Mouse (Mus musculus): ENCODE data around the gene Tns4. TPM values are rescaled to one million over a fixed set of nuclear protein-coding genes. Genes with fewer than 3 reads are reported as not detected.
A peak's percentile ranks its signal among the peaks of the same experiment; 100 is the strongest.

The Tns4 gene
- polyA plus RNA-seq, 1 experiment = not detected

GRCm38 (mm10) chr11:99104609-99105410 lies 15.7 kb upstream of the Tns4 start:
- peak; percentile 65 for TF ChIP-seq GATA1 (IDR thresholded peaks at IDR 0.05; ENCODE audit: low read length)

GRCm38 (mm10) chr11:99102575-99103270 lies 13.6 kb upstream of the Tns4 start:
- no peak for TF ChIP-seq GATA1 (IDR thresholded peaks at IDR 0.05; ENCODE audit: low read length)

- no peak for TF ChIP-seq GATA1 (IDR thresholded peaks at IDR 0.05; ENCODE audit: low read length)
Observed at GRCm38 (mm10) chr11:99101693-99102092, 12.6 kb upstream of the Tns4 start.

DNA sequence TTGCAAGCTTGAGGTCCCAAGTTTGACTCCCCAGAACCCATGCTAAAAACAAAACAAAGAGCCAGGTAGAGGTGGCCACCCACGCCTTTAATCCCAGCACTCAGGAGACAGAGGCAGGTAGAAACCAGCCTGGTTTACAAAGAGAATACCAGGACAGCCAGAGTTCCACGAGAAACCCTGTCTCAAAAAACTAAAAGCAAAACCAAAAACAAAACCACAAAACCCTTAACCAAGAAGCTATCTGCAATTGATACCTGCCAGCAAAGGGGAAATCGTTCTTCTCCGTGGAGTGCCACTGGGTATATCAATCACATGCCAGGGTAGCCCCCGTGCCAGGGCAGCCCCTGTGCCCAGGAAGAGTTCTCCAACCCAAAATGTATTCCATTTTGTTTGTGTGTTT lies 11.1 kb upstream of the Tns4 start:
- TF ChIP-seq GATA1 (IDR thresholded peaks at IDR 0.05; ENCODE audit: low read length) = no peak

- no peak for TF ChIP-seq GATA1 (IDR thresholded peaks at IDR 0.05; ENCODE audit: low read length)
Observed at GRCm38 (mm10) chr11:99099516-99099915, 10.4 kb upstream of the Tns4 start.

DNA sequence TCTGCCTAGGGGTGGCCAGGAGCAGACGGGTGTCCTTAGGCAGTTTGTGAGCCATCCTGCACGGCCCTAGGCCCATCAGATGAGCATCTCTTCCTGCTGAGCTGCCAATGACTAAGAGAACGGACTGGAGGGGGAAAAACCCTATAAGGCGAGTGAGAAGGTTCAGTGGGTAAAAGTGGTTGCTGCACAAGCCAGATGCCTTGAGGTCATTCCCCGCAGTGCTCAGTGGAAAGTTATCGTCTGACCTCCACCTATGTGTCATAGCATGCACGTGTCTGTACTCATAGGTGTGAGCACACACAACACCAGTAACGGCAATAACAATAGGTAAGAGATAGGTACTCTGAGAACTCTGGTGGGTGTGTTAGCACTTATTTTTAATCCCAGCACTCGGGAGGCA lies 9.8 kb upstream of the Tns4 start:
- no peak for TF ChIP-seq GATA1 (IDR thresholded peaks at IDR 0.05; ENCODE audit: low read length)

DNA sequence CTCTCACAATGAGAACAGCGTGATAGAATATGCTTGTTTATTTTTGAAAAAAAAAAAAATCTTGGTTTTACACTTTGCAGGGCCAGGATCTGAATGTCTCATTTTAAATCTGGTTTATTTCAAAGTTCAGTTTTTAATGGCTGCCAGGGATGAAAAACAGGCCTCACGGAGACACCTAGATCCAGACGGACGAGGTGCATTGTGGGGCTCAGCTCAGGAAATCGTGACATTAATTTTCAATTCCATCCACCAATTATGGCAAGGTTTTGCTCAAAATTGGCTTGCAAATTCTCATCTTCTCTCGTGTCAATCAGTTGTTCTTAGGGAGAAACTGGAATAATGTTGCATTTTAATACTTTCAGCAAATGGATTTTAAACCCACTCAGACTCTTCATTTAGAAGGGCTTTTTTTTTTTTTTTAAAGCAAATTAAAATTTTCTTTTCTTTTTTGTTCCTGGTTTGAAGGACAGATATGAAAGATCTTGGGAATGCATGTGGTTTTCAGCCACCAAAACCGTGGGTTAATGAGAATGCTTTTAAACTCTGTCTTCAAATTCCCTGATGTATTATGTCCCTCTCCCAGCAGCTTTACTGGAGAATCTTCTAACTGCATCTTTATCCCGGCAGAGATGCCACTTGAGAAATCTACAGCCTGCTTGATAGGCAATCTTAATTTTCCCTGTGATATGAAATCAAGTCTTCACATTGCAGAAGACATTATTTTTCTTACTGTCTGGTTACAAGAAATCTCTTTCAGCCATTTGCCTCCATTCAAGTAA lies 8.1 kb upstream of the Tns4 start:
- no peak for TF ChIP-seq GATA1 (IDR thresholded peaks at IDR 0.05; ENCODE audit: low read length)

DNA sequence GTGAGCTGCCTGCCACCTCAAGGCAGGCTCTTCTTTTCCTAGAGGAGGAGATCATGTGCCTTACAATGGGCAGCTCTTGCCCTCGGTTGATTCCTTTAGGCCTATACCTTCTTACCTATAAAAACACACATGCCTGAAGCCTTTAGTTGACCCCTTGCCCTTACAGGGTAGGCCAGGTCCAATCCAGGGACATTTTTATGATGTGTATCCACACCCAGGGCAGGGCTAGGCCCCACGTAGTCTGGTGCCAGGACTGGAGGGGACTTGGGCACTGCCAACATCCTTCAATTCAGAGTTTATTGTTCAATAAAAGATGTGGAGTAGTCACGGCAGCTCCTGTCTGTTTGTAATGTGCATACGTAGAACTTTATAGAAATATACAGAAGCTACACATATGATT lies 7.3 kb upstream of the Tns4 start:
- no peak for TF ChIP-seq GATA1 (IDR thresholded peaks at IDR 0.05; ENCODE audit: low read length)

DNA sequence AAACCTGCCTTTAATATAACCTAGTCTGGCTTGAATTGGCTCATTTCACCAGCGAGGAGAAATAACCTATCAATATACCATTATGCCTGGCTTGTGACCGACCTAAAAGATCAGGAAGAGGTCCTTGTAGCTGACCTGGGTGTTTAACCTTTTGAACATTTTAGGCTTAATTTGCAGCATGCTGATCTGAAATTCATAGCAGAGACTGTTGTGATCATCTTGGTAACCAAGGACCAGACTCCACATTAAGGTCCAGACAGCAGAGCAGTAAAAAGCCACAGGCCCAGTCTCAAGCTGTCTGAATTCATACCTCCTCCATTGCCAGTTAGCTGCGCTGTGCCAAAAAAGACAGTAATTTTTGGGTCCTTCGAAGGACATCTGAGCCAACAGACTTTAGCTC lies 6.7 kb upstream of the Tns4 start:
- TF ChIP-seq GATA1 (IDR thresholded peaks at IDR 0.05; ENCODE audit: low read length) = no peak

GRCm38 (mm10) chr11:99094911-99095676 lies 6.0 kb upstream of the Tns4 start:
- TF ChIP-seq GATA1 (IDR thresholded peaks at IDR 0.05; ENCODE audit: low read length) = no peak

DNA sequence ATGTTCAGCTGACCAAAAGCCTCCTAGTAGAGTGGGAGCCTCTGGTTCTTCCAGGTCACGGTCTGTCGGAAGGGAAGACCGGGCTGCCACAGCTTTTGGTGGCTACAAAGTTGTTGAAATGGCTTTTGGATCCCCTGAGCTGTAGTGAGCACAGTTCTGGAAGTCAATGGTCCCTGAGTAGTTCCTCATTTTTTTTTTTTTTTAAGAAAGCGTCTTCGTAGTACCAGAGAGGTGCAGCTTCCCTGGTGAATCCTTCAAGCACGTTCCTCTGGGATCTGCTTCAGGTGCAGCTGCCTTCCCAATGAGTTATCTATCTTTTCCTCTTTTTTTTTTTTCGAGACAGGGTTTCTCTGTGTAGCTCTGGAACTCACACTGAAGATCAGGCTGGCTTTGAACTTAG lies 4.6 kb upstream of the Tns4 start:
- TF ChIP-seq GATA1 (IDR thresholded peaks at IDR 0.05; ENCODE audit: low read length) = no peak

DNA sequence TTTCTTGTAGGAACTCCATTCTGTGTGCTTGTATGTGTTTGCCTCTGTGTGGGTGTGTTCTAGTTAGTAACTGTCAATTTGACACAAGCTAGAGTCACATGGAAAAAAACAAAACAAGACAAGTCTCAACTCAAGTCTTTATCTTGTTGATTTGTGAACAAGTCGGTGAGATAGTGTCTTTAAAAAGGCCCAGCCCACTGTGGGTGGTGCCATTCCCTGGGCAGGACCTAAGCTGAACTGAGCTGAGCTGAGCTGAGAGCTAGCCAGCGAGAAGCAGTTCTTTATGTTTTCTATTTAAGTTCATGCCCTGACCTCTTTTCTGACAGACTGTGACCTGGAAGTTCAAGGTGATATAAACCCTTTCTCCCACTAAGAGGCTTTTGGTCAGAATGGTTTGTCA lies 2.6 kb upstream of the Tns4 start:
- TF ChIP-seq GATA1 (IDR thresholded peaks at IDR 0.05; ENCODE audit: low read length) = no peak

- TF ChIP-seq GATA1 (IDR thresholded peaks at IDR 0.05; ENCODE audit: low read length) = no peak
Observed at GRCm38 (mm10) chr11:99090391-99090790, 1.3 kb upstream of the Tns4 start.

- no peak for TF ChIP-seq GATA1 (IDR thresholded peaks at IDR 0.05; ENCODE audit: low read length)
Observed at GRCm38 (mm10) chr11:99088486-99088885, 620 bp downstream of the Tns4 start.

DNA sequence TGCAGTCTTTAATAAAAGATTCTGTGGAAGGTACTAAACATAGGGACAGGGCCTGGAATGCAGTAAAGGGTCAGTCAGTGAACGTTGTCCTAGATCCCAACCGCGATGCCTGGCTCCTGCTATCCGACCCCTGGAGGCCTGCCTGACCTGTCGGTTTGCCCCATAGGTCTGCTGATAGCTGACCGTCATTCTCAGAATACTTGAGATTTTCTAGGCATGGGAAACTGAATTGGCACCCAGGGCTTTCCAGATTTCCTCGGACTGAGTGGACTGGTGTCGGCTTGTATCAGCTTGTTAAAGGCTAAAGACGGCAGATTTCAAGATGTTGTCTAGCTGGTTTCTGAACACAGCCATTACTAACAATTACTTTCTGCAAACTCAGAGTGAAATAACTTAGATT lies 4.7 kb downstream of the Tns4 start:
- no peak for TF ChIP-seq GATA1 (IDR thresholded peaks at IDR 0.05; ENCODE audit: low read length)

Measured in G1E-ER4 (cell line).